Mouse (Mus musculus): ENCODE data around the gene Cwc22. TPM values are rescaled to one million over a fixed set of nuclear protein-coding genes. Genes with fewer than 3 reads are reported as not detected.
"Not testable (repeated sequence)": the region's sequence is repeated elsewhere in the genome, so short reads cannot be mapped to it uniquely, and the experiment has no call there.

Gene Cwc22
- polyA plus RNA-seq, 1 experiment from 2014 or later, result 25.7 TPM

DNA sequence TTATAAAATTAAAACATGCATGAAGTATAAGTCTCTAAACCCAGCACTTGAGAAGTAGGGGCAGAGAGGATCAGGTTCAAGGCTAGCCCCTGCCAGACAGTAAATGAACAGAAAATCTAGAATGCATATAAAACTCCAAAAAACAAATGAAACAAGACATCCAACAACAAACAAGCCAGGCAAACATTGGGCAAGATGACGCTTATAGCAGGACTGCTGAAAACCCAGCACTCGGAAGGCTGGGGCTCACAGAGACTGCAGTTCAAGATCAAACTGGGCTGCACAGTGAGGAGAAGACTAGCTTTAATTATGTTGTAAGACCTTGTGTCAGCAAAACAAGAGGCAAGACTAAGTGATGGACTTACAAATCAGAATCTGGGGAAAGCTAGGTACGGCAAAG, 43.1 kb downstream of the Cwc22 start:
- peaks cover 61% of the 10 kb centered on the region for H3K36me3 ChIP-seq
- H3K27ac ChIP-seq (replicated peaks), result no peak overlapping the region
- no peak for ATAC-seq (replicated peaks)

GRCm38 (mm10) chr2:77901269-77901668, 44.9 kb downstream of the Cwc22 start:
- Histone ChIP-seq H3K4me2 (replicated peaks) (no peak overlapping the region), H3K4me1 (no peaks in the 10 kb centered on the region), H3K9ac (replicated peaks) (no peak overlapping the region), H3K27me3 (no peaks in the 10 kb centered on the region), H3K36me3 (peaks cover 64% of the 10 kb centered on the region), H3K4me3 (no peak overlapping the region), H3K9me3 (no peaks in the 10 kb centered on the region), H3K27ac (replicated peaks) (no peak overlapping the region)
- no peak for ATAC-seq (replicated peaks)
- WGBS, result 92% methylated on average over 5 of the region's 5 CpGs

More for the DNA sequence above, 43.1 kb downstream of the Cwc22 start:
- Histone ChIP-seq H3K4me3 (no peak overlapping the region), H3K4me2 (replicated peaks) (no peak overlapping the region), H3K27me3 (no peaks in the 10 kb centered on the region), H3K9me3 (no peaks in the 10 kb centered on the region), H3K4me1 (no peaks in the 10 kb centered on the region), H3K9ac (replicated peaks) (no peak overlapping the region)
- 97% methylated on average over 3 of the region's 3 CpGs for WGBS

DNA sequence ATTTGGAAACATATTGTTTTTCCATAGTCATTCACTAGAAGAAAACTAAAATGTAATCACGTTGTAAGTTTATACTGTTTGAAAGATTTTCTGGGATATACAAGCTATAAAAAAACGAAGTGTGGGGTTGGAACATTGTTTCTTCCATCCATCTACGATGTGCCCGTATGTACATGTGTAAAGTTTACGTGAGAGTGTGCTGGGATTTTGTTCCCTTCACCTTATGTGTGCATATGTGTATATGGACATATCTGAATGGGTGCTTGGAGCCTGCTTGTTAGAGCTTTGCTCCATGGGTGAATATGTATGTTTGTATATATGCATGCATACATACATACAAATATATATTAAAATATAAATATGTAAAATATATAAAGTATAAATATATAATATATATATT, 45.4 kb downstream of the Cwc22 start:
- Histone ChIP-seq H3K9ac (replicated peaks) (no peak overlapping the region), H3K4me1 (no peaks in the 10 kb centered on the region), H3K27ac (replicated peaks) (no peak overlapping the region), H3K36me3 (peaks cover 60% of the 10 kb centered on the region), H3K4me3 (no peak overlapping the region), H3K9me3 (no peaks in the 10 kb centered on the region), H3K27me3 (no peaks in the 10 kb centered on the region), H3K4me2 (replicated peaks) (no peak overlapping the region)
- ATAC-seq (replicated peaks), result no peak
- 97% methylated on average over 5 of the region's 5 CpGs for WGBS

DNA sequence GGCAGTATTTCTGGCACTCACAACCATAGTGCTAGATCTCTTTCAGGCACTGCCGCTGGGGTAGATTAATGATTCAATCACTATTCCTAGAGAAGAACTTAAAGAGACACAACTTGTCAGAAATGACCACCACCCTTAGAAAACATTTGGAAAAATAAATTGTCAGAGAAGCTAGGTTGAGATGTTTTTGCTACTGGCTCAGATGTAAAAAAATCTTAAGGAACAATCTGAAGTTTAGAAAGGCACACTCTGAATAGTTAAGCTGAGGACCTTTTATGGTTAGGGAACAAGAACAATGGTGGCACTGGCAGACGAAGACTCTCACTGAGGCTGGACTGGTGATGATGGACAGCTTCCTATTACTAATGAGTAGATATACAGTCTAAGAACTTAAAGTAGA, 46.1 kb downstream of the Cwc22 start:
- no peak for ATAC-seq (replicated peaks)
- no peak overlapping the region for H3K4me3 ChIP-seq
- no peaks in the 10 kb centered on the region for H3K9me3 ChIP-seq
- H3K4me1 ChIP-seq, result no peaks in the 10 kb centered on the region
- H3K27me3 ChIP-seq, result no peaks in the 10 kb centered on the region
- 74% methylated on average over 2 of the region's 2 CpGs for WGBS
- H3K9ac ChIP-seq (replicated peaks), result no peak overlapping the region
- H3K27ac ChIP-seq (replicated peaks), result no peak overlapping the region
- peaks cover 59% of the 10 kb centered on the region for H3K36me3 ChIP-seq
- no peak overlapping the region for H3K4me2 ChIP-seq (replicated peaks)

- Histone ChIP-seq H3K4me3 (no peak overlapping the region), H3K9ac (replicated peaks) (no peak overlapping the region), H3K4me1 (no peaks in the 10 kb centered on the region), H3K27me3 (no peaks in the 10 kb centered on the region), H3K27ac (replicated peaks) (no peak overlapping the region), H3K4me2 (replicated peaks) (no peak overlapping the region), H3K36me3 (peaks cover 60% of the 10 kb centered on the region), H3K9me3 (no peaks in the 10 kb centered on the region)
- no peak for ATAC-seq (replicated peaks)
- 96% methylated on average over 2 of the region's 2 CpGs for WGBS
Measured at GRCm38 (mm10) chr2:77898436-77898835, 47.7 kb downstream of the Cwc22 start.

- H3K4me1 ChIP-seq, result no peaks in the 10 kb centered on the region
Measured at GRCm38 (mm10) chr2:77897988-77898387, 48.2 kb downstream of the Cwc22 start.

DNA sequence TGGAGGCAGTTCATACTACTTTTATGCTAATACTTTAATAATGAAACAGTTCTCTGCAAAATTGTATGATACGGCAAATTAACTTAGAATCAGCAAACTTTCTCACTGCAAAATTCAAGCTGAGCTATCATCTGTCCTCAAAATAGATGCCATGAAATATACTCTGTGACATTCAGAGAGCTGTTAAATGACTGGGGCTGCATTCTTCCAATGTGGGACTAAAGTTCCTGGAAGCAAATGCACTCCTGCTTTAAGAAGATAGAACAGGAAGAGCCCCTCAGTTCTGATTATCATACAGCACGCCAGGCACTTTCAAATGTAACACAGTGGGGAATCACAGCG, 48.6 kb downstream of the Cwc22 start:
- no peak overlapping the region for H3K4me2 ChIP-seq (replicated peaks)
- WGBS, result 85% methylated on average over 3 of the region's 3 CpGs
- no peaks in the 10 kb centered on the region for H3K4me1 ChIP-seq
- no peak overlapping the region for H3K27ac ChIP-seq (replicated peaks)
- no peak for ATAC-seq (replicated peaks)
- no peaks in the 10 kb centered on the region for H3K9me3 ChIP-seq
- H3K9ac ChIP-seq (replicated peaks), result no peak overlapping the region
- peaks cover 59% of the 10 kb centered on the region for H3K36me3 ChIP-seq
- no peaks in the 10 kb centered on the region for H3K27me3 ChIP-seq
- no peak overlapping the region for H3K4me3 ChIP-seq

More at GRCm38 (mm10) chr2:77897988-77898387, 48.2 kb downstream of the Cwc22 start:
- 91% methylated on average over 5 of the region's 5 CpGs for WGBS
- Histone ChIP-seq H3K27ac (replicated peaks) (no peak overlapping the region), H3K4me3 (no peak overlapping the region), H3K9ac (replicated peaks) (no peak overlapping the region), H3K9me3 (no peaks in the 10 kb centered on the region), H3K36me3 (peaks cover 56% of the 10 kb centered on the region), H3K27me3 (no peaks in the 10 kb centered on the region), H3K4me2 (replicated peaks) (no peak overlapping the region)
- ATAC-seq (replicated peaks), result no peak

DNA sequence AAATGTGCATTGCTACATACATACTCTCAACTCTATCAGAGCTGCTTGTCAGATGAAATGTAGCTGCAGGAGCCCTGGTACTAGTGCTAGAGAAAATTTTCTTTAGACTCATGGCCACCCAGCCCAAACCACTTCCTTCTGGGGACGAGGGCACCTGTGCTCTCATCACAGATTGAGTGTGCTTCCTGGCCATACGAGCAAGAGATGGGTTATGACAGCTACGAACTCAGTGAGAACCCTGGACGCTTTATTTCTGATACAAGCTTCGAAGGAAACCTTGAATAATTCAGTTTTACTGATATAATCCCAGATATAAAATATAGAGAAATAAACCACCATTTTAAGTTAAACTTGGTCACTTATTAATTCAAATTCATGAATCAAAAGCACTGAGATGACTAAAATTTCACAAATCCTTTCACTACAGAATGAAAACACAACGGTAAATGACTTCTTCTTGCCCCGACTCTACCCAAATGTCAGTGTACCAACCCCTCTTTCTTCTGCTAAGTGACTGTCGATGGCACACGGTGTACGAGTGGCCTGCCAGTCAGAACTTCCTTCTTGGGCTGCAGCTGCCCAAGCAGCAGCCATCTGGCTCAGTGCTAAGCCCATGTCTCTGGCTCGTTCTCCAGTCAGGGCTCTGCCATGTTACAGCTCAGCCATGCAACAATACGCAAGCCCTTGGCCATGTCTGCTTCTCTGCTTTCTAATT, 49.2 kb downstream of the Cwc22 start:
- ATAC-seq (replicated peaks), result no peak
- H3K36me3 ChIP-seq, result peaks cover 55% of the 10 kb centered on the region

GRCm38 (mm10) chr2:77895906-77896570, 50.1 kb downstream of the Cwc22 start:
- 93% methylated on average over 16 of the region's 16 CpGs for WGBS
- peaks cover 50% of the 10 kb centered on the region for H3K36me3 ChIP-seq

More for the DNA sequence above, 49.2 kb downstream of the Cwc22 start:
- Histone ChIP-seq H3K4me3 (no peak overlapping the region), H3K27me3 (no peaks in the 10 kb centered on the region), H3K4me2 (replicated peaks) (no peak overlapping the region), H3K27ac (replicated peaks) (no peak overlapping the region), H3K9me3 (no peaks in the 10 kb centered on the region), H3K4me1 (no peaks in the 10 kb centered on the region), H3K9ac (replicated peaks) (no peak overlapping the region)
- WGBS, result 90% methylated on average over 12 of the region's 12 CpGs

DNA sequence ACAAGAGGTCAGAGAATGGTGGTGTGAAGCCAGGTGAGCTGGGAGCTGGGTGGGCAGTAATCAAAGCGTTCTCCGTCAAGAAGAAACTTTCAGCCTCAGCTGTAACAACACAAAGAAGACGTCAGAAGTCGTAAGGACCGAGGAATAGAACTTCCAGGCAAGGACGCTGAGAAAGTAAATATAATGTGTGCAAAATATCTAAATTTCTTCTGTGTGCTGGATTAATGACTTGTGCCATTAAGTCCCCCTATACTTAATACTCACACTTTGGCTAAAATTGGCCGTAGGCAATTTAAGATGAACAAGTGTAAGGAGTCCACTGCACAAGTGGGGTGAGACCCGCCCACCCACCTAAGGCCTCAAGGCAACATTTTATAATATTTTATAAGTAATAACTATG, 51.3 kb downstream of the Cwc22 start:
- Histone ChIP-seq H3K4me3 (no peak overlapping the region), H3K36me3 (peaks cover 48% of the 10 kb centered on the region), H3K4me2 (replicated peaks) (no peak overlapping the region), H3K27ac (replicated peaks) (no peak overlapping the region), H3K9ac (replicated peaks) (no peak overlapping the region), H3K4me1 (no peaks in the 10 kb centered on the region), H3K27me3 (no peaks in the 10 kb centered on the region), H3K9me3 (no peaks in the 10 kb centered on the region)
- no peak for ATAC-seq (replicated peaks)
- WGBS, result 98% methylated on average over 8 of the region's 8 CpGs

More at GRCm38 (mm10) chr2:77895906-77896570, 50.1 kb downstream of the Cwc22 start:
- not testable (repeated sequence) for H3K27me3 ChIP-seq; H3K9me3 ChIP-seq; ATAC-seq (replicated peaks); H3K27ac ChIP-seq (replicated peaks); H3K4me2 ChIP-seq (replicated peaks); H3K4me3 ChIP-seq; H3K4me1 ChIP-seq; H3K9ac ChIP-seq (replicated peaks)

- Histone ChIP-seq H3K36me3 (peaks cover 37% of the 10 kb centered on the region), H3K4me2 (replicated peaks) (no peak overlapping the region), H3K9me3 (no peaks in the 10 kb centered on the region), H3K27ac (replicated peaks) (no peak overlapping the region), H3K4me1 (no peaks in the 10 kb centered on the region), H3K9ac (replicated peaks) (no peak overlapping the region), H3K4me3 (no peak overlapping the region), H3K27me3 (no peaks in the 10 kb centered on the region)
- 96% methylated on average over 8 of the region's 8 CpGs for WGBS
- ATAC-seq (replicated peaks), result no peak
Measured at GRCm38 (mm10) chr2:77893505-77893904, 52.7 kb downstream of the Cwc22 start.

DNA sequence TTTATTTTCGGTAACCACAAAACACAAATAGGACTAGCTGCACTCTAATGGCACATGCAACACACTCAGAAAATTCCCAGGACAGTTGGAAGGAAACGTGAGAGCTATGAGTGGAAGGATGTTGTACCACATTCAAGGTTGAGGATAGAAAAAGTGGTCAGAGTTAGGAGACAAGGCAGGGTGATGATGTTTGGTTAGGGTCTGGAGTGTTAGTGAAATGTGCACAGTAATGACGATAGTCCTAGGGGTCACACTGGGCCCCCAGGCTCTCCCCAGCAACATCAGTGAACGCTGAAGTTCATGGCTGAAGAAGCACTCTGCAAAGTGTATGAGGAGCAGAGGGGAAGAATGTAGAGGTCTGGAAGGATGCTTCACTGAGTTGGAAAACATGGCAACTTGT, 53.6 kb downstream of the Cwc22 start:
- Histone ChIP-seq H3K36me3 (peaks cover 28% of the 10 kb centered on the region), H3K9ac (replicated peaks) (no peak overlapping the region), H3K9me3 (no peaks in the 10 kb centered on the region), H3K4me3 (no peak overlapping the region), H3K4me2 (replicated peaks) (no peak overlapping the region), H3K27ac (replicated peaks) (no peak overlapping the region), H3K4me1 (no peaks in the 10 kb centered on the region), H3K27me3 (no peaks in the 10 kb centered on the region)
- WGBS, result 97% methylated on average over 4 of the region's 4 CpGs
- no peak for ATAC-seq (replicated peaks)
